In genomic region chr8:47931371-47931770, GRCm38 (mm10) we compare ENCODE assay signal across 23 mouse cellular contexts. TPM values are rescaled to one million over a fixed set of nuclear protein-coding genes. Genes with fewer than 3 reads are reported as not detected.
DNase-seq lines count a peak whose midpoint lies in the region; ATAC-seq lines count a peak whose summit lies in the region.
"Had no signal": no experiment of that assay in that cellular context is flagged by ENCODE, and none has a peak within 500 bp of the region (broad histone marks: within the 10 kb centered on the region; RNA-seq: fewer than 3 reads in every experiment).

No protein-coding gene starts in this region.

- no peaks in the 10 kb centered on the region for H3K9me3 ChIP-seq in heart, embryonic 12.5 days (replicated peaks)
- H3K9me3 ChIP-seq in kidney, embryonic 16.5 days (ENCODE audit: low read length) = no peaks in the 10 kb centered on the region
- no peaks in the 10 kb centered on the region for H3K9me3 ChIP-seq in midbrain, embryonic 16.5 days (replicated peaks; ENCODE audit: control insufficient read depth, low read length, poor library complexity, severe bottlenecking)
- H3K9me3 ChIP-seq in midbrain, embryonic 13.5 days = no peaks in the 10 kb centered on the region
- no peaks in the 10 kb centered on the region for H3K9me3 ChIP-seq in embryonic facial prominence, embryonic 12.5 days
- H3K9me3 ChIP-seq: G1E; hindbrain, embryonic 15.5 days; limb, embryonic 10.5 days; liver, embryonic 15.5 days; lung, embryonic 15.5 days; megakaryocyte, embryonic 14.5 days; midbrain, embryonic 15.5 days had no signal

- 87% methylated on average over 7 of the region's 7 CpGs for WGBS in heart, embryonic 12.5 days
- 72% methylated on average over 7 of the region's 7 CpGs for WGBS in kidney, embryonic 16.5 days
- 88% methylated on average over 7 of the region's 7 CpGs for WGBS in midbrain, embryonic 16.5 days
- 84% methylated on average over 7 of the region's 7 CpGs for WGBS in midbrain, embryonic 13.5 days
- 70% methylated on average over 7 of the region's 7 CpGs for WGBS in embryonic facial prominence, embryonic 12.5 days

- no peak for DNase-seq in heart, adult 18-20 months
- no peak for DNase-seq in kidney, adult 9 months
- no peak for DNase-seq in c-Kit-positive CD71-positive TER-119-positive erythroid progenitor cells, embryonic 14.5 days (ENCODE audit: low spot score)
- DNase-seq: adrenal gland, postnatal 36 days; cerebellum, adult 11-12 months; cerebellum, postnatal 14 days; gastrocnemius, postnatal 10 days; liver had no signal

- H3K4me2 ChIP-seq in heart, embryonic 12.5 days = no peak overlapping the region
- H3K4me2 ChIP-seq in kidney, embryonic 16.5 days (replicated peaks; ENCODE audit: low read depth, low read length) = no peak overlapping the region
- no peak overlapping the region for H3K4me2 ChIP-seq in midbrain, embryonic 16.5 days (ENCODE audit: low read length)
- no peak overlapping the region for H3K4me2 ChIP-seq in midbrain, embryonic 13.5 days (replicated peaks)
- no peak overlapping the region for H3K4me2 ChIP-seq in embryonic facial prominence, embryonic 12.5 days (replicated peaks)
- H3K4me2 ChIP-seq: liver, embryonic 15.5 days had no signal

- H3K27me3 ChIP-seq in heart, embryonic 12.5 days (replicated peaks) = no peaks in the 10 kb centered on the region
- no peaks in the 10 kb centered on the region for H3K27me3 ChIP-seq in kidney, embryonic 16.5 days (ENCODE audit: insufficient read depth, low read length)
- H3K27me3 ChIP-seq in midbrain, embryonic 16.5 days (ENCODE audit: control insufficient read depth, insufficient read depth, low read depth, low read length) = no peaks in the 10 kb centered on the region
- no peaks in the 10 kb centered on the region for H3K27me3 ChIP-seq in midbrain, embryonic 13.5 days
- no peaks in the 10 kb centered on the region for H3K27me3 ChIP-seq in embryonic facial prominence, embryonic 12.5 days
- H3K27me3 ChIP-seq: CH12.LX; hindbrain, embryonic 15.5 days; liver, embryonic 15.5 days; lung, embryonic 15.5 days; midbrain, embryonic 15.5 days; Patski had no signal

- no peaks in the 10 kb centered on the region for H3K36me3 ChIP-seq in heart, embryonic 12.5 days
- H3K36me3 ChIP-seq in kidney, embryonic 16.5 days (ENCODE audit: insufficient read depth, low read length) = no peaks in the 10 kb centered on the region
- no peaks in the 10 kb centered on the region for H3K36me3 ChIP-seq in midbrain, embryonic 16.5 days (ENCODE audit: control insufficient read depth, insufficient read depth, low read length)
- H3K36me3 ChIP-seq in midbrain, embryonic 13.5 days = no peaks in the 10 kb centered on the region
- H3K36me3 ChIP-seq in embryonic facial prominence, embryonic 12.5 days = no peaks in the 10 kb centered on the region
- H3K36me3 ChIP-seq: hindbrain, embryonic 15.5 days; limb, embryonic 10.5 days; liver, embryonic 15.5 days; lung, embryonic 15.5 days; midbrain, embryonic 15.5 days had no signal

- H3K9ac ChIP-seq in heart, embryonic 12.5 days = 0 out of 2 replicates have a peak overlapping the region, but pooled peaks have one; percentile 6
- H3K9ac ChIP-seq in kidney, embryonic 16.5 days (replicated peaks; ENCODE audit: low read length) = no peak overlapping the region
- 0 out of 2 replicates have a peak overlapping the region, but pooled peaks have one; percentile 16 for H3K9ac ChIP-seq in midbrain, embryonic 16.5 days (ENCODE audit: low read depth, low read length)
- H3K9ac ChIP-seq in midbrain, embryonic 13.5 days (replicated peaks) = no peak overlapping the region
- H3K9ac ChIP-seq in embryonic facial prominence, embryonic 12.5 days = no peak overlapping the region
- H3K9ac ChIP-seq: hindbrain, embryonic 15.5 days; liver, embryonic 15.5 days; lung, embryonic 15.5 days; midbrain, embryonic 15.5 days had no signal

- H3K4me1 ChIP-seq in heart, embryonic 12.5 days (replicated peaks) = peaks cover 67% of the 10 kb centered on the region
- peaks cover 60% of the 10 kb centered on the region for H3K4me1 ChIP-seq in kidney, embryonic 16.5 days (ENCODE audit: insufficient read depth, low read length)
- H3K4me1 ChIP-seq in midbrain, embryonic 16.5 days (ENCODE audit: control insufficient read depth, insufficient read depth, low read length) = peaks cover 4% of the 10 kb centered on the region; the same call in 1 of the 2 replicates
- peaks cover 22% of the 10 kb centered on the region for H3K4me1 ChIP-seq in midbrain, embryonic 13.5 days (replicated peaks)
- H3K4me1 ChIP-seq in embryonic facial prominence, embryonic 12.5 days = peaks cover 51% of the 10 kb centered on the region
- H3K4me1 ChIP-seq: liver, embryonic 15.5 days had no signal

- no peak for ATAC-seq in heart, embryonic 12.5 days (ENCODE audit: insufficient number of reproducible peaks, low FRiP score)
- ATAC-seq in kidney, embryonic 16.5 days (ENCODE audit: low FRiP score, low TSS enrichment) = no peak
- no peak for ATAC-seq in midbrain, embryonic 16.5 days
- no peak for ATAC-seq in midbrain, embryonic 13.5 days
- ATAC-seq in embryonic facial prominence, embryonic 12.5 days (ENCODE audit: insufficient number of reproducible peaks, insufficient read depth, low FRiP score, low TSS enrichment) = no peak

- H3K4me3 ChIP-seq in heart, embryonic 12.5 days = no peak overlapping the region
- no peak overlapping the region for H3K4me3 ChIP-seq in kidney, embryonic 16.5 days (ENCODE audit: low read length)
- H3K4me3 ChIP-seq in midbrain, embryonic 16.5 days (ENCODE audit: low read depth, low read length) = no peak overlapping the region
- no peak overlapping the region for H3K4me3 ChIP-seq in midbrain, embryonic 13.5 days (replicated peaks)
- H3K4me3 ChIP-seq in embryonic facial prominence, embryonic 12.5 days = no peak overlapping the region
- H3K4me3 ChIP-seq: heart, adult 2 months; hindbrain, embryonic 15.5 days; limb, embryonic 10.5 days; liver, embryonic 15.5 days; megakaryocyte, embryonic 14.5 days; midbrain, embryonic 15.5 days had no signal

- H3K27ac ChIP-seq in heart, embryonic 12.5 days (ENCODE audit: poor library complexity, severe bottlenecking) = no peak overlapping the region
- 0 out of 2 replicates have a peak overlapping the region, but pooled peaks have one; percentile 28 for H3K27ac ChIP-seq in kidney, embryonic 16.5 days (ENCODE audit: low read length)
- H3K27ac ChIP-seq in midbrain, embryonic 16.5 days (ENCODE audit: low read length) = no peak overlapping the region
- no peak overlapping the region for H3K27ac ChIP-seq in midbrain, embryonic 13.5 days
- H3K27ac ChIP-seq in embryonic facial prominence, embryonic 12.5 days = 0 out of 2 replicates have a peak overlapping the region, but pooled peaks have one; percentile 26
- H3K27ac ChIP-seq: heart, adult 2 months; hindbrain, embryonic 15.5 days; liver, embryonic 15.5 days; midbrain, embryonic 15.5 days had no signal

RNA-seq across cellular contexts. Expression of gene Wwc2, which starts 59.4 kb away (rescaled TPM):
- polyA plus RNA-seq in heart, embryonic 12.5 days (2016; fragmentation: Nextera tagmentation; extraction: Ambion mirVana) = 22.1 and 23.9 TPM in 2 replicates
- total RNA-seq in heart, adult 18-20 months (2021) = 10 to 100 TPM; 24.6 to 24.7 TPM
- polyA plus RNA-seq in kidney, embryonic 16.5 days (2015; fragmentation: Nextera tagmentation; extraction: Ambion mirVana) = 16.7 and 17.9 TPM in 2 replicates
- polyA plus RNA-seq in midbrain, embryonic 16.5 days (2015; fragmentation: Nextera tagmentation; extraction: Ambion mirVana) = 4.3 and 4.7 TPM in 2 replicates
- polyA plus RNA-seq in midbrain, embryonic 13.5 days (2015; fragmentation: Nextera tagmentation; extraction: Ambion mirVana) = 4.8 and 5.1 TPM in 2 replicates
- polyA plus RNA-seq in embryonic facial prominence, embryonic 12.5 days (2016; fragmentation: Nextera tagmentation; extraction: Ambion mirVana) = 17.8 and 18.6 TPM in 2 replicates

Comparison
In these comparisons a context has a peak if more than half of its experiments do, and no peak if none do; other contexts are left out.
1. H3K9ac ChIP-seq: peak in heart, embryonic 12.5 days (single experiment) and midbrain, embryonic 16.5 days (single experiment); none in kidney, embryonic 16.5 days (single experiment), midbrain, embryonic 13.5 days (single experiment) and embryonic facial prominence, embryonic 12.5 days (single experiment).
2. H3K27ac ChIP-seq: peak in kidney, embryonic 16.5 days (single experiment) and embryonic facial prominence, embryonic 12.5 days (single experiment); none in heart, embryonic 12.5 days (single experiment), midbrain, embryonic 16.5 days (single experiment) and midbrain, embryonic 13.5 days (single experiment).